Mouse (Mus musculus) cerebellum, adult 8-10 months (tissue): ENCODE results near the gene Trpc4ap.
"Not testable (repeated sequence)": the region's sequence is repeated elsewhere in the genome, so short reads cannot be mapped to it uniquely, and the experiment has no call there.

Experiments
- DNase-seq: peaks from one replicate; pipeline ENCODE4 v3.0.0; 2022

The Trpc4ap gene

DNA sequence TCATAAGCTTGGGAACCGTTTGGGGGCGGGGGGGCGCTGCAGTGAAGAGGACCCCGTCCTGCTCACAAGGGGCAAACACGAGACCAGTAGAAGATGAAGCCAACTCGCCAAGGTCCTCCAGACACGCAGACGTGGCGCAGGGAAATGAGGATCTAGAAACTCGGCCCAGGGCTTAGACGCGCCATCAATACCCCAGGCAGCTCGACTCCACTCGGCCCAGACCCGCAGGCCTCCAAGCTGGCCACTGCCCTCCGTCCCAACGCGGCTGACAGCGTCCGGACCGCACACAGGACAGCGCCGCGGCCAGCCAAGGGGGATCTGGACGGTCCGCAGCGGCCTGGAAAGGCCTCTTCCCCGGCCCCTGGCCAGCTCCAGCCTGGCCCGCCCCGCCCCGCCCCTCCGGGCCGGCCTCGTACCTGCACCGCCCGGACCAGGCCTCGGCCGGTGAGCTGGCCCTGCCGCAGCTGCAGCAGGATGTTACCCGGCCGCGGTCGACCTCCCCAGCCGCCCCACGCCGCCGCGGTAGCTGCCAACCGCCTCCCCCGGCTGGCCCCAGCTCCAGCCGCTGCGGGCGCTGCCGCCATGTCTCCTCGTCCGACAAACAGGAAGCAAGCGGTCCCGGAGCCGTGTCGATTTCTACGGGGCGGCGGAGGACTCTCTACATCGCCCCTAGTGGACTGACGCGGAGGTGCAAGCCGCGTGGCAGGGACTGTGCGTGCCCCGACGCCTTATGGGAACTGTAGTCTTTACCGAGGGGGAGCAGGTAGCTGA, at the start of gene Trpc4ap:
Trpc4ap (minus strand) TSS at position 662 of the 771 bp plus-strand sequence.
- peak; percentile 99 for DNase-seq

DNA sequence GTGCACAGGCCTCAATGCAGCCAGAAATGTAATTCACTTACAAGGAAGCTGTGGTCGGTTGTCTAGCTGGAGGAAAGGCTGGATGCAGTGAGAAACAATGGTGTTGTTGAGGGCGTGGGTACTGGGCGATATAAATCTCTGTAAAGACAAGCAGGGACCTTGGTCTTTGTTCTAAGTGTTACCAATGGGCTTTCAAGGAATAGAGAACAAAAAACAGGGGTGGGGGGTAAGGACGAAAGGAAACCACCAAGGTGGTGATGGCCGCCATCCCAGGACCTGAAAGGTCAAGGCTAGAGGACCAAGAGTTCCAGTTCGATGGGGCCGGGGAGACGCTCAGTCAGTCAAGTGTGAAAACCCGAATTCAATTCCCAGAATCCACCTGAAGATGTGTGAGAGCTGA, 45.6 kb upstream of the Trpc4ap start:
- no peak for DNase-seq

DNA sequence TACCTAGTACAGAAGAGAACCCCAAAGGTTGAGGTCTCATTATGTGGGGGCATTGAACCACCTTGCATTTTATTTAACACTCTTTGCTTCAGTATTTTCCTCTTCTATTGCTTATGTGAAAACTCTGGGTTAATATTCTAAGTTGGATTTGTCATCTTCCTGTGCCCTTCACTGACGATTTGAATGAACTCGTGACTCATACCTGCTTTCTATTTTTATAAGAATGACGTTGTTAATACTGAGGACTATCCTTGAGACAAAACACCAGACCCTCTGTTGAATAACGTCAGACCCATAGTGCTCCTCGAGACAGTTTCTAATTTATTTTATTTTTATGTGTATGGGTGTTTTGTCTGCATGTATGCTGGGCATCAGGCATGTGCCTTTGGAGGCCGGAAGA, 44.8 kb upstream of the Trpc4ap start:
- DNase-seq, result no peak

DNA sequence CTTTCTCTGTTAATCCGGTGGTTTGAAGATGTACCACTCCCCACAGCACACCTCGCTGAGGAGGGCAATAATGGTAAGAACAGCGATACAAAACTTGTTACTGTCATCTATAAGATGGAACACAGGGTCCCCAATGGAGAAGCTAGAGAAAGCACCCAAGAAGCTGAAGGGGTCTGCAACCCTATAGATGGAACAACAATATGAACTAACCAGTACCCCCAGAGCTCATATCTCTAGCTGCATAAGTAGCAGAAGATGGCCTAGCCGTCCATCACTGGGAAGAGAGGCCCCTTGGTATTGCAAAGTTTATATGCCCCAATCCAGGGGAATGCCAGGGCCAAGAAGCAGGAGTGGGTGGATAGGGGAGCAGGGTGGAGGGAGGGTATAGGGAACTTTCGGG, 43.6 kb upstream of the Trpc4ap start, which contains the start of gene Gm17581:
Gm17581 (minus strand) TSS at position 101 of the 400 bp plus-strand sequence.
- not testable (repeated sequence) for DNase-seq

DNA sequence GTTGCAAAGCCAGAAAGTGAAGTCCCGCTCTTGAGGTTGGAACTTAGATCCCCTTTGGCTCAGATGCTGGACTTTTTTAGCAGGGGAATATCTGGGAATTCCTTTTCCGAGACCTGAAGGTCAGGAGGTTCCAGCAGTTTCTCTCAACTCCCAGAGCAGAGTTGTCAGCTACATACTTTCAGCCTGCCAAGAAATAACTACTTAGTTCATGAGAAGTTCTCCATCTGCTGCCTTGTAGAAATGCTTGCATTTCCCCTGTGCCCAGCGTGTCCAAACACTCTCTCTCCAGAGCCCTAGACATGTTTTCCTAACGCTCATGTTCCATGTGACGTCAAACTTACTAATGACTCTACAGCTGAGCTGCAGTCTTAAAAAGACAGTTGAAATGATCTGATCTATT, 42.9 kb upstream of the Trpc4ap start:
- DNase-seq, result no peak

DNA sequence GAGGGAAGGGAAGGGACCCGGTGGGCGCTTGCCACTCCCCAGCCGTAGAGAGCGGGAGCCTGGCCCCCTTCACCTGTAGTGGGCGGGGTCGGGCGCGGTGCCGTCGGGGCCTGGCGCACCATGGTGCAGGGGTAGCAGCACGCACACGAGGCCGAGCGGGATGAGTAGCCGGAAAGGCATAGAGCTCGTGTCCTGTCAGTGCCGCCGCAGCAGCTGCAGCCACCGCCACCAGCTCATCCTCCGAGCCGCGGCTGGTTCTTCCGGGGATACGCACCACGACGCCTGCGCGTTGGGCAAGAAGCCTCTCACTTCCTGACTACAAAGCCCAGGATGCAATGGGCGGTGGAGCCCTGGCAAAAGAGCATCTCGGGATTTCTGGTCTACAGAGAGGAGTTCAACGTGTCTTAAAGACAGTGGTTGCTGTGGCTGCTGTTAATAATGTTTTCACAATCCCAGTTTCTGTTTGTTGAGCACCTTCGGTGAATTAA, 37.0 kb upstream of the Trpc4ap start, which contains the start of gene Edem2:
Edem2 (minus strand) TSS at position 318 of the 488 bp plus-strand sequence.
- peak; percentile 86 for DNase-seq

DNA sequence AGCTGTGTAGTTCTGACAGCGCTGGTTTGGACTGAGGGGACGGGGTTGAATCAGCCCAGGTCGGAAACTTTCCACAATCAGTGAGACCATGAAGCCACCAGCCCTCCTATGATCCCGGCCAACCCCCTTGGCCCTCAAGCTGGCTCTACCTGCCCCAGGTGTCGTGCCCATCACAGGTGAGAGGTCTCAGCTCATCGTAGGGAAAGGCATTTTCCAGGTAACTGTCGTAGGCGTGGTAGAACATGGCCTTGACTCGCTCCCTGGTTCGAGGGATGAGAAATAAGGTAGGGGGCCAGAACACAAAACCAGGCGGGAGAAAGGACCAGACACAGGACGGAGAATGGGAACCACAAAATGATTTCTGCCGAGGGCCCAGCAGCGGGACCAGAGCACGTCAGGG, 36.6 kb upstream of the Trpc4ap start:
- DNase-seq, result no peak

DNA sequence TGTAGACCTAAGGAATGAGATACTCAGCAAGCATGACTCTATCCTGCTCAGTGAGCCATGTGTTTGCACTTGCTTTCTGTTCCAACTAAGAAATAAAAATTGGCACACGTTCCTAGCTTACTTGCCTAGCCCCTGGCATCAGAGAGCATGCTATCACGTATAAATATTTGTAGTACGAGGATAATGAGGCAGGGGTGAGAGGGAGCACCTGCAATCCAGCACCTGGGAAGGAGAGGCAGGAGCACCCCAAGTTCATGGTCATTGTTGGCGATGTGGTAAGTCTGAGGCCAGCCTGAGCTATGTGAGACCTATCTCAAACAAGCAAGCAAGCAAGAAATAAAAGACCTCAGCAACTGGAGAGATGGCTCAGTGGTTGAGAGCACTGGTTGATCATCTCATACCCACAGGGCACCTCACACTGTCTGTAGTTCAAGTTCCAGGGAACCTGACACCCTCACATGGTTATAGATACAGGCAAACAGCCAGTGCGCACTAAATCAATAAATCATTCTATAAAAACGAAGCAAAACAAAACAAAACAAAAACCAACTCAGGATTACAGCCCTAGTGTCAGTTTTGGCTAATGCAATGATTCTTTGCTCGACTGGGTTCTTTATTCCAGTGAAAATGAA, 35.7 kb upstream of the Trpc4ap start:
- DNase-seq, result no peak

DNA sequence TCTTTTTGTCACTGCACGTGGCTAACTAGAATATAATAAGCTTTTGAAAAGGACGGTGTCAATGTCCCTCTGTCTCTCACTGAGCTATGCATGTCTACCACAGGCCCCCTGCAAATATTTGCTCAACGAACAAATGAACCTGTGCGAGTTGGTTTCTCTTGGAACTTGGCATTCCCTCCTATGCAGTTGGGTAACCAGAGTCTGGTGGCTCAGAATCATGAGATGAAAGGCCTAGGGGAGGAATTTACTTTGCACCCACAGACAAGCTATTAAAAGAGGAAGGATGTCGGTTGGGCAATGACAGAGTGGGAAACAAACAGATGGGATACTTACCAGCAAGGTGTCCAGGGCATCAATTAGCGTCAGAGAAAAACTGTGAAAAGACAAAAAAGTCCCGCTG, 34.1 kb upstream of the Trpc4ap start:
- no peak for DNase-seq

DNA sequence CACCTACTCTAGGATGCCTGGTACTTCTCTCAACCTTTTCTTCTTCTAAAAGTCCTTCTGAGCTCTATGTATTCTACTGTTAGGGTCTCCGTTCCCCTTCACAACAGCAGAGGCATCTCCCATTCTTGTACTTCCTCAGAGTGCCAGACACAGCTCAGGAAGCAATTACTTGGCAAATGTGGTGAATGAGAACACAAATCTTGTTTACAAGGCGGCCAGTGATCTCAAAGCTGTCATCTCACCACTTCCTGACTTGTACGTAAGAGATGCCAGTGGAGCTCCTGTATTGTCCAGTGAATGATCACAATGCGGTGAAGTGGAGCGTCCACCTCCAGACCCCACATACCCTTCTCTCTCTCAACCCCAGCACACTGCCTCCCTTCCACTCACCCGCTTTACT, 32.3 kb upstream of the Trpc4ap start:
- DNase-seq, result no peak

DNA sequence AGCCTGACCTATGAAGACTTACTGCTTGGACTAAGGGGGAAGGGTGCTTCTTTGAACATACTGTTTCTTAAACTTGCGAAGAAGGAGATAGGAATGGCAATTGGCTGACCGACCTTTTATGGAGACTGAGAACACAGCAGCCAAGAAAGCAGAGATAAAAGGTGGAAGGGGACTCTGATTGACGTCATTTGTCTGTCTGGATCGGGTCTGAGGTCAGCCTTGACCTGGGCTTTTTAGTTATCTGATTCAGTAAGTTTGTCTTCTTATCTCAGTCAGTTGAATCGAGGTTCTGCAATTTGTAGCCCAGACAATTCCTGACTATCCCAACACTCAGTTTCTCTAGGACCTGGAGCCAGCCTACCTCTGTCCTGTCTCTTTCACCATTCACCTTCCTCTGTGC, 31.9 kb upstream of the Trpc4ap start:
- no peak for DNase-seq

DNA sequence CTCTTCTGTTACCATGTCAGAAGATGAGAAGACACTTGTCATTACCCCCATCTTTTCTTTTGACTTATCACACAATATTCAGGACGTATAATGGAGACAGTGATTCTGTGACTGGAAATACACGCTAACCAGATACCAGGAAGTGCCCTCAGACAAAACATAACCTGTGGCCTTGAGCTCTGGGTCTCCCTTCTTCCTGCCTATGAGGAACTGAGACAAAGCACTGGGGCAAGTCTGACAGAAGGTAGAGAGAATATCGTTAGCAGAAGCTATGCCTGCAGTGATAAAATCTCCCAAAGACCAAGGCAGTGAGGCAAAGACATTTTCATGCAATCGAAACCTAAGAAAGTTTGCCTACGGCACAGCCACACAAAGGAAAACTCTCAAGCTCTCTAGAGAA, 28.4 kb upstream of the Trpc4ap start:
- DNase-seq, result no peak

DNA sequence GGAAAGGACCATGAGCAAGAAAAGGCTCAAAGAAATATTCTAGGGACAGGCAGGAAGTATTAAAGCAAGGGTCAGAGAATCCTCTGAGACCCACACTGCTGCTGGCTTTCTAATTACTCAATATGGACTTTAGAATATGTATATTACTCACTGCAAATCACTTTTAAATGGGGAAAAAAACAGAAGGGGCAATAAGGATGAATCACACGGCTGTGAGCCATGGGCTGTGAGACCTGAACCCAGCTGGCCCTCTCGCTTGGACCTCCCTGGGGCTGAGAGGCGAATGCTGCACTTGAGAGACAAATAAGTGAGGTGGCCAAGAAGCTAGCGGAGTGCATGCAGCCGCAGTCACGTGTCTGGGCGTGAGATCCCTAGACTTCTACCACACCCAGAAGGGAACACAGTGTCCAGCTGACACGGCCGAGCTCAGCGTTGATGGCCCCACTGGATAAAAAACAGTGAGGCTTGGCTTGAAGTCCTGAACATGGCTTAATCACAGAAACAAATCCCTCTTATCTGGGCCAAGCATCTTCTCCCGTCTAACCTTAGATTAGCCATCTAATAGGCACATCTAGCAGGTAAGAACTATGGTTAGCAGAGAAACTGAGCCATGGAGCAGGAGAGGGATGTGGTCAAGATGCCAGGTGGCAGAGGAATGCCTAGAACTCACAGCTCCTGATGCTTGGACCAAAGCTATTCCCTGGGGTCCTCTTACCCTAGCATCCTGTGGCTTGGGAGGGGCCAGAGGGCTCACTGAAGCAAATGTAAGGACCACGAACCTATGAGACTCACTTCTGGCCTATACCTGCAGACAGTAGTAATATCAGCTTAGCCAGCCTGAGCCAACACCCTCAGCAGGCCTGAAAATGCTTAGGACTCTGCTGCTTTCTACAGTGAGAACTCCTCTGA, 25.2 kb upstream of the Trpc4ap start:
- no peak for DNase-seq

DNA sequence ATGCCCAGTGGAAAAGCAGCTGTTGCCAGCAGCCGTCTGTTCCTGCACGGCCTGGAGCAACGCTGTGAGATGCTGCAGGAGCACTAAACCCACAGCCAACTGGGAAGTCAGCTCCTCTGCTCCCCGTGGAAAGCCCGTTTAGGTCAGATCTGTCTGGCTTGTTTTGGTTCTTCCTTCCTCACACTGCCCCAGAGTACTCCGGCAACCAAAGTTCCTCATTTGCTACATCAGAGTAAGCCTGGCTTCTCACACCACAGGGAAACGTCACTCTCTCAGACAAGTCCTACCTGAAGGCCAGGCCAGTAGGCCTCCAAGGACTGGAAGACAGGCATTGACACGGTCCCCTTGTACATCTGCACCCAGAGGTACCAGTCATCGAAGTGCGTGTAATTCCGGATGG, 18.4 kb upstream of the Trpc4ap start:
- DNase-seq, result no peak

DNA sequence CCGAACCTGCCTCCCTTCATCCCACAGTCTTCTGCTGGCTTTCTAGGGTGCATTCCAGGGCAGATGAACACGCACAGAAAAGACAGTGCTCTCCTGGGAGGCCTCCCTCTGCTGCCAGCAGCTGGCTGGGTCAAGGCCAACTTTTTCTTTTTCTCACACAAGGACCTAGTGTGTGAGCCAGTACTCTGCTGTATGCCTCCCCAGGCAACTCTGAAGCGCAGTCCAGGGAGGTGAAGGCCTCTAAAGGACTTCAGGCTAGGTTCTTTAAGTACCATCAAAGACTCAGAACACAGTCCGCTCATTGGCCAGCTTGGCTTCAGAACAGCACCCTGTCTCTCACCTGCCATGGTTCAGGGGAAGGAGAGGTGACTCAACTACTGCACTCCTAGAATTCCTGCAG, 15.1 kb upstream of the Trpc4ap start:
- DNase-seq, result no peak

DNA sequence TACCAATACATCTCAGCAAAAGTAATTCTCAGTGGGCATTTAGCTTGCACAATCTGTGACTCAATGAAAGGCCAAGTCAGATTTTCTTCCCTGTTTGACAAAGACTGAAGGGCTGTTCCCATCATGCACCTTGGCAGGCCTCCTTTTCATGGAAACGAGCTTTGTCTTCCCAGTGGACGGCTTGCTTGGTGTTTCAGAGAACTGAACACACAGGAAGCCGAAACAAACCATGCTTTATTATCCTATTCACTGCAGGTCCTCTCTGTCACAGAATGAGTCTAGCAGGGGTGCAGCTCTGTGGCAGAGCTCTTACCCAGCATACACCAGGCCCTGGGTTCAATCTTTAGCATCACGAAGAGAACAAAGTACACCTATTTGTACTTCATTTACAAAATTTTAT, 11.4 kb upstream of the Trpc4ap start:
- no peak for DNase-seq

DNA sequence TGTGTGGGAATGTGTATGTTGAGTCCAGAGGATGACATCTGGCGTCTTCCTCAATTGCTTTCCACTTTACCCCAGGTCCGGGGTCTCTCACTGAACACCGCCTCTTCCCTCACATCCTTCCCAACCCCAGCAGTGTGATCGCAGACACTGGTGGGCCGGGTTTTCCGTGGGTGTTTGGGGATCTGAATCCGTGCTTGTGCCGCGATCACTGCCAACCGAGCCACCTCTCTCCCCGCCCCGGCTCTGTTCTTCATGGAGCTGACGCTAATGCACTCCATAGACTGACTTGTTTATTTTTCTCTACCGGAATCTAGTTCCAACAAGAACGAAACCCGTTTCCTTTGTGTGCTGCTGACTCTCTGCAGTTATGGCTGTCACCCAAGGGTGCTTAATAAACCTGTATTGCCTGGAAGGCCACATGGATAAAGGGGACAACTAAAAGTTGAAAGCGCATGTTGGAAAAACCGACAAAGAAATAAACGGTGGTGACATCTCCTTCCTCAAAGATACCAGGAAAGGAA, 9.3 kb upstream of the Trpc4ap start:
- DNase-seq, result no peak

DNA sequence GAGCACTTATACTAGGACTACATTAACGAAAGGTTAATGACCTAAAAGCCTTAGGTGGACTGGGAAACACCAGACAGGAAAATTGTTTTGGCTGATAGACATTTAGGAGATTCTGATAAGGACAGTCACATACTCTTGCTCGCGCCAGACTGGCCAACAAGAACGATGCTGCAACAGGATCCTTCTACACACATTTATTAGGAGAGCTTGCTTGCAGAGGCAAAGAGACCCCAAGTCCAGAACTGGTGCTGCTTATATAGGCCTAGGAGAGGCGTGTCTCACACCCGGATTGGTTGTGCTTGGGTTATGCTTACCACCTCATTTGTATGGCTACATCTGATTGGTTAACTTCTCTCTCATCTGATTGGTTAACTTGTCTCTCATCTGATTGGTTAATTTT, 6.3 kb upstream of the Trpc4ap start:
- not testable (repeated sequence) for DNase-seq

DNA sequence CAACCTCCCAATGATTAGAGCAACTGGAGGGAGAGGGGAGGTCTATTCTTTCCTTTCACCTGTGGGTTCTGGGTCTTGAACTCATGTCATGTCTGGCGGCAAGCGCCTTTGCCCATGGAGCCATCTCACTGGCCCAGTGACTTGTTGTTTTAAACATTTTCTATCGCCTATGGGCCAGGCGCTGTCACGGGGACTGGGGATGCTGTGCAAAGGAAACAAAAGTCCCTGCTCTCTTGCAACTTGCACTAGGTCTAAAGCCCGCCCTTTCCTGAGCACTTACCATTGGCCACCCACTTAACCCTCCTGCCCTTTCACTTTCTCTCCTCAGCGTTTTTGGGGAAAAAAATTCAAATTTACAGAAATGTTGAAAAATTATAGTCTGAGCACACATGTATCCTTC, 4.7 kb upstream of the Trpc4ap start:
- DNase-seq, result no peak

DNA sequence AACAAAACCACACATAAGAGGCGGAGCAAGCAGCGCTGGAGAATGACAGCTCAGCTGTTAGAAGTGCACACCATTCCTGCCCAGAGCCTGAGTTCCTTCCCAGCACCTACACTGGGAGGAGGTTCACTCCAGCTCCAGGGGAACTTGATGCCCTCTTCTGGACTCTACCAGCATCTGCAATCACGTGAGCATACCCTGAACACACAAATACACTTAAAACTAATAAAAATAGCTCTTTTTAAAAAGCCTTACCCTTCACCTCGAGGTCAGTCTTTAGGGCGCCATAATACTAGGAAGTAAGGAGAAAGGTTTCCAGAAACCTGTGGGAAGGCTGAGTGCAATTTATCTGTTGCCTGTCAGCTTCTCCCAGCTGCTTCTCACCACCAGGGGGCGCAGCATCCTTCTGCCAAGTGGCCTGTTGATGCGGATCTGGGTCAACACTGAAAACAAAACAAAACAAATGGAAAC, 3.9 kb upstream of the Trpc4ap start:
- peak; percentile 91 for DNase-seq

DNA sequence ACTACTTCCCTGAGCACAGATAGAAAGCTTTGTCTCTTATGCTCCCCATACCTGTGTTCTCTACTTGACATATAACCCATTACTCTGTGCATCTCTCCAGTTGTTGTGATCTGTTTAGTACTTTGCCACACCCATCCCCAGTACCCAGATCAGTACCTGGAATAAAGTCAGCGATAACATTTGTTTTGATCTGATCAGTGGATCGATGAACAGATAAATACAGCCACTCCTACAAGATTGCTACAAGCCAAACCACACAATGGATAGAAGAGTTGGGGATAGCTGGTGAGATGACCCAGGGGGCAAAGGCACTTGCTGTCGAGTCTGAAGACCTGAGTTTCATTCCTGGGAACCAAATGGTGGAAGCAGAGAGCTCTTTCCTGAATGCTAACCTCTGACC, 3.1 kb upstream of the Trpc4ap start:
- no peak for DNase-seq

DNA sequence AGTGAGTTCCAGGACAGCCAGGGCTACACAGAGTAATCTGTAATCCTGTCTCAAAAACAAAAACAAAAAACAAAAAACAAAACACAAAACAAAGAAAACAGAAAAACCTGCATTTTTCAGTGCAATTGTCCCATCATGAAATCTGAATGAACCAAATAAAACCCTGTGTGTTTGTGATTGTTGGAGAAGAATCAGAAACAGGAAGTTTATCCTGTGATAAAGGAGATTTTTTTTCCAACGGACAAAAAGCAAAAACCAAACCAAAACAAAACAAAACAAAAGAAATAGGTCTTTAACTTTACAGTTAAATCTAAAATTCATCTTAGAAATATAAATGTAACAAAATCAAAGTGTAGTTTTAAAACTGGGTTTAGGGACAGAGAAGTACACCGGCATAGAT, 2.4 kb upstream of the Trpc4ap start:
- DNase-seq, result no peak

DNA sequence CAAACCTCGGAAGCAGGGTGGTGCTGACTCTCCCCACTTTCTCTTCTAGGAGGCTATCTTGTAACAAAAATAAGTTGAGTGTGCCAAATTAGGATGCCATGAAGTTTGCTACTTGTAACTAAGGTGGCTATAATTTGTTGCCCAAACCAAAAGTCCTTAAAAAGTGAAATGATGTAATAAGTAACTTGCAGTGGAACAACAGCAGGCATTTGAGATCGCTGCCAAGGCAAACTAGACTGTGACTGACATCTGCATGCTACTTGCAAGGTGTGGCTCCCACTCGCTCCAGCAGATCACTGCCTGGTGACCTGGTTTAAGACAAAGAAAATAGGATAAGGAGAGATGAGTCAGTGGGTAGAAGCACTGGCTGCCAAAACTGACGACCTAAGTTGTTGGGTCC, 952 bp upstream of the Trpc4ap start:
- DNase-seq, result no peak
